Mouse (Mus musculus) lung, postnatal 0 days (tissue): ENCODE results near the gene Bod1l.

Experiments used
- CTCF ChIP-seq: IDR thresholded peaks from 2 replicates; pipeline ENCODE4 v1.5.1; 2016; ENCODE audit warnings: antibody characterized with exemption, mild to moderate bottlenecking
- EP300 ChIP-seq: IDR thresholded peaks from 2 replicates; pipeline ENCODE4 v1.6.1; 2016; ENCODE audit warnings: antibody characterized with exemption, mild to moderate bottlenecking, control low read depth

GRCm38 (mm10) chr5:41820530-41820929 is 23.6 kb downstream of the Bod1l start:
- TF ChIP-seq CTCF (no peak), EP300 (no peak)
